Mouse (Mus musculus): Measurements from ENCODE around the gene Tyw1. TPM values are rescaled to one million over a fixed set of nuclear protein-coding genes. Genes with fewer than 3 reads are reported as not detected.

The Tyw1 gene
- polyA plus RNA-seq, 2 experiments from 2014 or later: 31.6 to 36.5 TPM

Other genes starting within 250 kb of the Tyw1 start
- gene Asl, start 226.4 kb upstream of the Tyw1 start, polyA plus RNA-seq (2017; shearing (Covaris generic)): 100 to 1,000 TPM in 1 of 2 experiments, 10 to 100 TPM in 1; 88.6 to 112 TPM
- gene Crcp, start 226.3 kb upstream of the Tyw1 start, polyA plus RNA-seq (2017; shearing (Covaris generic)): 10 to 100 TPM; 43.7 to 70.6 TPM
- 1 to 10 TPM; 1.4 to 3.1 TPM for gene Tpst1, start 182.3 kb upstream of the Tyw1 start, polyA plus RNA-seq (2017; shearing (Covaris generic))
- 1 to 10 TPM; 2.6 to 3.2 TPM for gene Kctd7, start 110.8 kb upstream of the Tyw1 start, polyA plus RNA-seq (2017; shearing (Covaris generic))
- 10 to 100 TPM; 21.4 to 32.6 TPM for gene Rabgef1, start 83.8 kb upstream of the Tyw1 start, polyA plus RNA-seq (2017; shearing (Covaris generic))
- 10 to 100 TPM; 13.8 to 15.1 TPM for gene Tmem248, start 38.5 kb upstream of the Tyw1 start, polyA plus RNA-seq (2017; shearing (Covaris generic))
- gene Sbds, start 89 bp upstream of the Tyw1 start, polyA plus RNA-seq (2017; shearing (Covaris generic)): 100 to 1,000 TPM; 102 to 134 TPM
- not detected for gene Caln1, start 113.8 kb downstream of the Tyw1 start, polyA plus RNA-seq (2017; shearing (Covaris generic))
- not detected for gene A330070K13Rik, start 129.0 kb downstream of the Tyw1 start, polyA plus RNA-seq (2017; shearing (Covaris generic))